ENCODE assay signal across 21 mouse cellular contexts in the genomic region with DNA sequence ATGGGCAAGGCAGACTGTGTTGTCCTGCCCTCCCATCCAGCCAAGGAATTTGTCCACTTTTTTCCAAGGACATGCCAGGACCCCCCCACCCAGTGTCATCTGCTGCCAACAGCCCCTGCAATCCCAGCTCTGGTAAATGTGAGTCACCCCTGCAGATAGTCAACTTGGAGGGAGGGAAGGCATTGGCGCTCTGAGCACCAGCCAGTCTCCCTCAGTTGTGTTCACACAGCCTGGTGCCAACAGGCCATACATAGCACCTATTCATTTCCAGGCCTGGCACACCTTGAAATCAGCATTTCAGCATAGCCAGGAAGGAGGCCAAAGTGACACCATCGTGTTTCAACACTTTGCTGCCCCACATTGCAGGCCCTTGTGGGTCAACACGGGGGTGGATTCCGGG.
DNase-seq lines count a peak whose midpoint lies in the region; ATAC-seq and TF ChIP-seq lines count a peak whose summit lies in the region.
"Had no signal": no experiment of that assay in that cellular context is flagged by ENCODE, and none has a peak within 500 bp of the region (broad histone marks: within the 10 kb centered on the region; RNA-seq: fewer than 3 reads in every experiment).

No protein-coding gene starts in this region.

- no peaks in the 10 kb centered on the region for H3K27me3 ChIP-seq in heart, adult 2 months (ENCODE audit: control insufficient read depth, insufficient read depth, low read length)
- no peaks in the 10 kb centered on the region for H3K27me3 ChIP-seq in heart, embryonic 12.5 days (replicated peaks)
- H3K27me3 ChIP-seq: kidney, embryonic 15.5 days had no signal

- H3K4me2 ChIP-seq in heart, embryonic 12.5 days, result no peak overlapping the region
- H3K4me2 ChIP-seq: kidney, embryonic 15.5 days had no signal

- ATAC-seq in heart, embryonic 12.5 days (ENCODE audit: insufficient number of reproducible peaks, low FRiP score), result no peak
- ATAC-seq: activated CD4-positive, CD25-positive, alpha-beta regulatory T cell, adult 4 months; hindbrain, postnatal 0 days; intestine, postnatal 0 days; lung, postnatal 0 days had no signal

- no peak overlapping the region for H3K4me3 ChIP-seq in heart, adult 2 months
- H3K4me3 ChIP-seq in heart, embryonic 12.5 days, result no peak overlapping the region
- H3K4me3 ChIP-seq: forebrain, embryonic 10.5 days; gastrocnemius, adult 2 months; hindbrain, embryonic 10.5 days; kidney, embryonic 15.5 days; myocyte had no signal

- H3K27ac ChIP-seq in heart, adult 2 months, result peak overlapping the region; percentile 54; the same call in 1 of the 2 replicates
- H3K27ac ChIP-seq in heart, embryonic 12.5 days (ENCODE audit: poor library complexity, severe bottlenecking), result no peak overlapping the region
- H3K27ac ChIP-seq: hindbrain, embryonic 10.5 days; hindbrain, postnatal 0 days; kidney, embryonic 15.5 days had no signal

- H3K4me1 ChIP-seq in heart, adult 2 months (ENCODE audit: control insufficient read depth, insufficient read depth, low read length), result peaks cover 24% of the 10 kb centered on the region
- H3K4me1 ChIP-seq in heart, embryonic 12.5 days (replicated peaks), result peaks cover 36% of the 10 kb centered on the region

- no peak overlapping the region for H3K9ac ChIP-seq in heart, adult 2 months (ENCODE audit: low read depth, low read length)
- H3K9ac ChIP-seq in heart, embryonic 12.5 days, result no peak overlapping the region
- H3K9ac ChIP-seq: kidney, embryonic 15.5 days had no signal

- no peaks in the 10 kb centered on the region for H3K79me2 ChIP-seq in heart, adult 2 months (replicated peaks; ENCODE audit: control insufficient read depth, insufficient read depth, low read length)

- H3K9me3 ChIP-seq in heart, embryonic 12.5 days (replicated peaks), result no peaks in the 10 kb centered on the region
- H3K9me3 ChIP-seq: forebrain, embryonic 10.5 days; hindbrain, embryonic 10.5 days; kidney, embryonic 15.5 days had no signal

- 63% methylated on average over 4 of the region's 4 CpGs for WGBS in heart, adult 2 months
- 80% methylated on average over 4 of the region's 4 CpGs for WGBS in heart, embryonic 12.5 days

- TF ChIP-seq POLR2A in heart, adult 2 months (IDR thresholded peaks at IDR 0.05; ENCODE audit: insufficient read depth, low read depth, low read length), result no peak

- no peaks in the 10 kb centered on the region for H3K36me3 ChIP-seq in heart, adult 2 months (ENCODE audit: control insufficient read depth, insufficient read depth, low read length)
- no peaks in the 10 kb centered on the region for H3K36me3 ChIP-seq in heart, embryonic 12.5 days
- H3K36me3 ChIP-seq: forebrain, embryonic 10.5 days; hindbrain, embryonic 10.5 days; kidney, embryonic 15.5 days had no signal

- DNase-seq in adrenal gland, adult (ENCODE audit: inconsistent age in 2 of 2, low spot score in 1 of 2), result peak; percentile 41 to 73
- no peak for DNase-seq in adrenal gland, adult 18-20 months (ENCODE audit: low spot score in 2 of 2)
- DNase-seq in heart, adult 2 months, result peak in 1 of 2 experiments; percentile 70
- peak; percentile 60 for DNase-seq in adrenal gland, postnatal 14 days
- DNase-seq in gonadal fat pad, adult 2 months (ENCODE audit: low read depth), result peak; percentile 82
- DNase-seq in kidney, postnatal 36 days, result no peak
- DNase-seq in left cerebral cortex, adult 18-20 months (ENCODE audit: low spot score in 2 of 2), result no peak
- DNase-seq: embryo, embryonic 11 days; gastrocnemius, adult 2 months; midbrain, embryonic 14.5 days; right cerebral cortex, postnatal 14 days; thymus, adult 2 months had no signal

- TF ChIP-seq CTCF in heart, adult 2 months (IDR thresholded peaks at IDR 0.05), result no peak

- 0 out of 2 replicates have a peak, but pooled peaks have one; percentile 19 for TF ChIP-seq EP300 in heart, adult 2 months (IDR thresholded peaks at IDR 0.05; ENCODE audit: insufficient read depth, low read depth, low read length)

- intact Hi-C loops in heart, adult 2 months (cut with DNase I), result no loop called here

Comparison
In these comparisons a context has a peak if more than half of its experiments do, and no peak if none do; other contexts are left out.
1. DNase-seq: peak in adrenal gland, adult (2 of 2), adrenal gland, postnatal 14 days (single experiment) and gonadal fat pad, adult 2 months (single experiment); none in adrenal gland, adult 18-20 months (0 of 2), kidney, postnatal 36 days (0 of 2) and left cerebral cortex, adult 18-20 months (0 of 2).